18 mouse cellular contexts compared by ENCODE assay signal in genomic region chr17:58408756-58409155, GRCm38 (mm10).
"Had no signal": no experiment of that assay in that cellular context is flagged by ENCODE, and none has a peak within 500 bp of the region (broad histone marks: within the 10 kb centered on the region; RNA-seq: fewer than 3 reads in every experiment).

No protein-coding gene starts in this region.

- H3K9me3 ChIP-seq: midbrain, embryonic 10.5 days; midbrain, embryonic 12.5 days; neural tube, embryonic 13.5 days; neural tube, embryonic 15.5 days had no signal

- H3K4me3 ChIP-seq: midbrain, embryonic 10.5 days; midbrain, embryonic 12.5 days; myocyte; neural tube, embryonic 13.5 days; neural tube, embryonic 15.5 days had no signal

- DNase-seq: lung, adult 18-20 months; lung, embryonic 14.5 days; lung, postnatal 10 days; lung, postnatal 4 days; midbrain, embryonic 14.5 days; retina, postnatal 1 day; right cerebral cortex, adult 18-20 months; right cerebral cortex, postnatal 25 days; right cerebral cortex, postnatal 4 days; spleen, adult 18-20 months; thymus, adult 18-20 months; thymus, postnatal 14 days; thymus, postnatal 36 days had no signal

- H3K4me1 ChIP-seq: midbrain, embryonic 10.5 days; midbrain, embryonic 12.5 days; neural tube, embryonic 13.5 days; neural tube, embryonic 15.5 days had no signal

- H3K36me3 ChIP-seq: midbrain, embryonic 10.5 days; midbrain, embryonic 12.5 days; neural tube, embryonic 13.5 days; neural tube, embryonic 15.5 days had no signal

- H3K27ac ChIP-seq: midbrain, embryonic 10.5 days; midbrain, embryonic 12.5 days; neural tube, embryonic 13.5 days; neural tube, embryonic 15.5 days had no signal

- H3K4me2 ChIP-seq: lung, embryonic 14.5 days; midbrain, embryonic 12.5 days; neural tube, embryonic 13.5 days; neural tube, embryonic 15.5 days had no signal

- H3K9ac ChIP-seq: lung, embryonic 14.5 days; midbrain, embryonic 12.5 days; neural tube, embryonic 13.5 days; neural tube, embryonic 15.5 days had no signal

- H3K27me3 ChIP-seq: midbrain, embryonic 12.5 days; neural tube, embryonic 13.5 days; neural tube, embryonic 15.5 days had no signal
